Mouse (Mus musculus) retina, adult 2 months (tissue): ENCODE data around the gene Supt3.

ENCODE experiments used
- DNase-seq: peaks from one replicate; pipeline ENCODE4 v3.0.0-alpha.2; 2012; ENCODE audit warnings: low read depth, low spot score

The Supt3 gene

GRCm38 (mm10) chr17:45119609-45120201 is 342.8 kb downstream of the Supt3 start:
- DNase-seq, result no peak

- no peak for DNase-seq
Measured at GRCm38 (mm10) chr17:45123856-45124255, 346.9 kb downstream of the Supt3 start.

- DNase-seq, result no peak
Measured at GRCm38 (mm10) chr17:45128611-45129010, 351.7 kb downstream of the Supt3 start.

DNA sequence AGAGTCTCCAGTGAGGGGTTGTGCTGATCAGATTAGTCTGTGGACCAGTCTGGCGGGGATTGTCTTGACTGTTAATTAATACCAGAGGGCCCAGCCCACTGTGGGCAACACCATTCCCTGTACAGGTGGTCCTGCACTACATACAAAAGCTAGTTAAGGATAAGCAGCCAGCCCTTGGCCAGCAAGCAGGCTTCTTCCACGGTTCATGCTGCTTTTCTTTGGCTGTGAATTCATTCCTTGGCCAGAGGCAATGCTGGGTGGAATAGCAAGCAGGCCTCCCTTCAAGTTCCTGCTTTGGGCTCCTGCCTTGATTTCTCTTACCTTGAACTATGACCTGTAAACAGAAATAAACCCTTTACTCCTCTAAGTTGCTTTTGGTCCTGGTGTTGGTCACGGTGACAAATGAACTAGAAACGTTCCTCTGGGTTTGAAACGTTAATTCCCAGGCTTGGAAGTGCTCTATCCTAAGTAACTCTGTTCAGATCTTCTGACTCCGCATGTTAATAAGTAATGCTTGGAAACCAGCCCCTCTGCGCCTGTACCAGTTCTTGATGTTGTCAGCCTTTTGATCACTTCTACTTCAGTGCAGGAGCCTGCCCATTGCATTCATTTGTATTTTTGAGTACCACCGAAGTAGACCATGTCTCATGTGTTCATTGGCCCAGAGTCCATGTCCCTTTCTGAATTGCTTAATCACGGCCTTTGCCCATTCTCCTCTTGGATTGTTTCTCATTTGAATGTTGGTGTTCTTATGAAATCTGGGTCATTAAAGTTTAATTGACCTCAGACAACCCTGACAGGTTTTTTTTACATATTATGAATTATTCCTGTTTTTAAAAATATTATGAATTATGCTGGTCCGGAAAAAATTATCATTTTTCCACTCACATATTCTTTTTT is 356.8 kb downstream of the Supt3 start:
- no peak for DNase-seq

- no peak for DNase-seq
Measured at GRCm38 (mm10) chr17:45136491-45136890, 359.5 kb downstream of the Supt3 start.

GRCm38 (mm10) chr17:45143043-45143442 is 366.1 kb downstream of the Supt3 start:
- no peak for DNase-seq

DNA sequence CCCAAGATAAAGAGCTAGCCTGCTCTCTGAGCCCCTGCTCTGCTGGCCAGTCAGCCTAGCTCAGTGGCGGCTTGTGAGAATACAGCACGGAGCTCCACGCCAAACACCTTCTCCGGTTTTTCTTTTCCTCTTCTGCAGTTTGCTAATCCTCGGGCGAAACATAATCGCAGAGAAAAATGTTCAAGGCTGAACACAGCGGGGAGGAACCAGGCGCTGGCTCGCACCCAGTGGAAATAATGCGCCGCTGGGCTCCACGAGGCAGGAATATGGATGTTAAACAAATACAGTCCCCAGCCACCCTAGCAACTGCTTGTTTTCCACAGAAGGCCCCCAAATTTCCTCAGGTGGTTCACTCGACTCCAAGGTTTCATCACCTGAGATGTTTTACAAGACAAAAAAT is 367.7 kb downstream of the Supt3 start:
- DNase-seq, result no peak

- no peak for DNase-seq
Measured at GRCm38 (mm10) chr17:45151312-45151929, 374.5 kb downstream of the Supt3 start.

DNA sequence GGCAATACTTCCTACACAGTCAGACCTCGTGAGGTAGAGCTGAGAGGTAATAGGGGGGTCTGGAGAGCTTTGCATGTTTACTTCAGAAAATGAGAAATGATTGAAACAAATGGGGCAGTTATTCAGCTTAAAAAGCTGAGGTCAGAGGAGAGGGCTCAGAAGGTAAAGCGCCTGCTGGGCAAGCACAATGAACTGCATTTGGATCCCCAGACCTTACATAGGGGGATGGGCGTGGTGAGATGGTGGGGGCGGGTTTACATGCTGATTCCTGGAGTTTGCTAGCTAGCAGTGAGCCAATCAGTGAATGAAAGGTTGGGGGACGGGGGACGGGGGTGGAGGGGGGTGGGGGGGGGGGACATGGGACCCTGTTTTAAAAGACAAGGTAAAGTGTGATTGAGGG is 376.8 kb downstream of the Supt3 start:
- no peak for DNase-seq

DNA sequence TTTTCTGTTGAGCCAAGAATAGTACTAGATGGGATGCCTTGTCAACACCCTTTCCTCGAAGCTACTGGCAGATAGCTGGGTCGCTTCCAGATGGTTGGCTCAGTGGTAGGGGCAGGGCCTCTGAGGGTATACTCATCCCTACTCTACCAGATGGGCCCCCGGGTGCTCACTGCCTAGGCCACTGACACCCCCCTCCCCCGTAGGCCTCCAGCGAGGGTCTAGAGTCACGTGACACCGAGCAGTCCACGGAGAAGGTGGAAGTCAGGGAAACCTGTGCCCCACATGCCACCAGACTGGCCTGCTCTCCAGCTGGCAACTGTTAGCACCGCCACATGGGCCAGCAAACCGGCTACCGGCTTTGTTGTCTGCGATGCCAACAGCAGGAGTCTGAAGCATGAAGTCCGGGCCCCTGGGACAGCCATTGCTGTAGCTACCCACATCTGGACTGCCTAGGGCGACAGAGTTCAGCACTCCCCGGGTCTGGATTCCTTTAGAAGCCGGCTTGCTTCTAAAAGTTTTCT is 381.3 kb downstream of the Supt3 start:
- no peak for DNase-seq

- no peak for DNase-seq
Measured at GRCm38 (mm10) chr17:45160651-45161050, 383.7 kb downstream of the Supt3 start.

DNA sequence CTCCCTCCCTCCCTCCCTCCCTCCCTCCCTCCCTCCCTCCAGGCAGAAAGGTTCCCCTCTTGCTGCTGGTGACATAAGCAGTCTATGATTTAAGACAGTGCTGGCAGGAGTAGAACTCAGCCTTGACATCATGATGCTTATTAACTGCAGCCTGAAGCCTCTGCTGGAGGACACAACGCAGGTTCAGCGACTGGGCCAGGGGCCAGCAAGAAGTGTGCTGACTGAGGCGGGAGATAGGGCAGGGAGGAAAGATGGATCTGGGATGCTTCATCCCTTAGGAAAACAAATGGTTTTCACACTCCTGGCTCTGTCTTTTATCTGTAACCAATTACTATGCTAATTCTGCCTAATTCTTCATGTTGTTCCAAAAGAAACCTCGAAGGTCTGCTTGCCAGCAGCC is 388.8 kb downstream of the Supt3 start:
- DNase-seq, result no peak
